Mouse (Mus musculus): ENCODE results near the gene E2f1.

Gene E2f1

DNA sequence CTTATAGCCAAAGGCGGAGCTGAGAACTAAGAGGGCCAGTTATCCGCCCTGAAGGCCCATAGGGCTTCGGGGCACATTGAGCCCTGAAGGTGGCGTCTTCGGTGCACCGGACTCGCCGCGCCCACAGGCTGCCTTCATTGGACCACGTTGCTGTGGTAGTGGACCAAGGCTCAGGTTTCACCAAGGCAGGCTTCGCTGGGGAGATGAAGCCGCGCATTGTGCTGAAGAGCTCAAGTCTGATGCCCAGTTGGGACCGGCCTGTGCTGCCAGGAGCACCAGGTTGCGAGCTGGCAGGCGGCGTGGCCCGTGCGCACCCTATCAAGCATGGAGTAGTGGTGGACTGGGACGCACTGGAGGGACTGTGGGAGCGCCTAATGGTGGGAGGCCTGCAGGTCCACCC, 17.8 kb downstream of the E2f1 start:
- DNase-seq (ENCODE audit: low spot score) = no peak

DNA sequence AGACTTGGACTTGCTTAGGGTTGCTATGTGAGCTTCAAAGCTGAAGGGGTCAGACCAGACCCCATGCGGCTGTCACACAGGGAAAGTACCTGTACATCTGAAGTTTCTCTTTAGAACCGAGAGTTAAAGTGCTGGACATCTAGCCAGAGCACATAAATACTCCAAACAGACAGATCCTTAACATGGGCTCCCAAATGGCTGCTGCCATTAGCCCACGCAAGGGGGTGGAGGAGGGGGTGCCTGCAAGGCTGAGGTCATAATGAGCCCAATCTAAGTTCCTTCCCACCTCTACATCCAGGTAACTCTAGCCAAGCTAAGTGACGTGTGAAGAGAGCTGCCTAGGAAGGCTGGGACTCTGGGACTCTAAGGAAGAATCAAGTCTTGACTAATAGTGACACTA, 18.2 kb downstream of the E2f1 start, which contains the start of gene Actl10:
TSS of gene Actl10 (plus strand) at position 301 of the 400 bp plus-strand sequence.
- no peak for DNase-seq (ENCODE audit: low spot score)

DNA sequence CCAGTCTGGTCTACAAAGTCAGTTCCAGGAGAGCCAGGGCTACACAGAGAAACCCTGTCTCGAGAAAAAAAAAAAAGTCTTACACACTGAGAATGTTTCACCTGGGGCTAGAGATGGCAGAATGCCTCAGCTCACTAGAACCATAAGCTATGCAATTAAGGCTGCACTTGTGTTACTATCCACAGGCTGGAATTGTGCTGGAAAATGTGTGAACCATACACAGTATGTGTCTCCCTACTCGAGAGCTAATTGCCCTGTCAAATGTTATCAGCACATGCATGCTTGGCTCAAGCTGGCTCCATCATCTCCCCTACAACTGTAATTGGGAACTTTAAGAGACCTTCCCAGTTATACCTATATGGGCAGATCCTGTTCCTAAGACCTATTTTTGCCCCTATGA, 18.8 kb downstream of the E2f1 start:
- DNase-seq (ENCODE audit: low spot score) = no peak

DNA sequence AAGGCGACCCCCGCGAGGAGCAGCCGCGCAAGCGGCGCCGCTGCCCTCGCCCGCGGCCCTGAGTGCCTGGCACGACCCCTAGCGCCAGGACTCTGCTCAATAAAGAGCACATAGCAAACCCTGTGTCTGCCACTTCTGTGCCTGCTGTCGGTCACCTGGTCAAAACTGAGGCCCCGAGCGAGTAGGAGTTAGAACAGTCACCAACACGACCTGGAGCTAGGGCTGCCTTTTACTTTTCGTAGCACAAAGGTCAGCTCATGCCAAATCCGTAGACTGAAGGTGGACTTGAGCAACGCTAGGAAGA, 19.9 kb downstream of the E2f1 start:
- DNase-seq (ENCODE audit: low spot score) = no peak

DNA sequence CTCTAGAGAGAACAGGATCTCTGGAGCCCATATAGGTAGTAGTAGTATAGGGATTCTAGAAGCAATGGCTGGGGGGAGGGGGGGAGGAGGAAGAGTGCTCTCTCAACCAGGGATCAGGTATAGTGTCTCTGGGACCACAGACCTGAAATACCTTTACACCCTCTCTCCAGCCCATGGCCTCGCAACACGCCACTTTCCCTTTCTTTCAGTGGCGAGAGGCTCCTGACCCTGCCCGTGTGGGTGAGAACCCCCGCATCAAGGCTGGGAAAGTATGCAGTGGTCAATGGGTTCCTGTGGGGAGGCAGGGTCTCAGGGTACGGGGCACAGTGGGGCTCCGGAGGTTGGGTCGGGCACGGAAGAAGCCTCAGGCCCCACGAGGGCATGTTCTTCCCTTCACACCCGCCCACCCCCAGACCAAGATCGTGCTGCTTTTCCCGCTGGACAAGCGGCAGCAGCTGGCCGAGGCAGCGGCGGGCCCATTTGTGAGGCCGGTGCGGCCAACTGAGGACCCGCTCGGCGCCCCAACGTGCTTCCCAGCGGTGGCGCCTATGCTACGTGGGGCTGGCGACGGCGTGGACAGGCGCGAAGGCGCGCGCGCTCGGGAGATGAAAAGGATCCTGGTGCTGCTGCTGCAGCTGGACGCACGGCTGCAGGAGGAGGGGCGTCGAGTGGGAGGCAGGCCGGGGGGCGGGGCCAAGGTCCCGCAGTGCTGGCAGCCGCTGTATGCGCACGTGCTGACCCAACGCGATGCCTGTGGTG, 20.4 kb downstream of the E2f1 start:
- DNase-seq (ENCODE audit: low spot score) = peak; percentile 86

DNA sequence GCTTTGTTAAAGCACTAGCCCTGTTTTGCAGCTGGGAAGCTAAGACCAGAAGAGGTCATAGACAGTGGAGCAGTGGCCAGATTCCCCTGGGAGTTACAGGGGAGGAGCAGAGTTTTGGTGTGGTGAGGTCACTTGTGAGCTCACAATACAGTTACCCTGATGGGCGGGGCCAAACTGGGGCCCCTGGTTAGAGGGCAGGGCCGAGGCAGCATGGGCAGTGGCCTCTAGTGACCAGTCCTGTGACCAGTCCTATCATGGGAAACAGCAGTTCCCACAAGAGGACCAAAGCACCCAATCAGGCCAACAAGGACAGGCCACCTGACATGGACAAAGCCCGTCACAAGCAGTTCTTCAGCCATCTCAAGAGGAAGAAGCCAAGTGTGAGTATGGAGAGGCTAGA, 21.0 kb downstream of the E2f1 start:
- DNase-seq (ENCODE audit: low spot score) = peak; percentile 77

DNA sequence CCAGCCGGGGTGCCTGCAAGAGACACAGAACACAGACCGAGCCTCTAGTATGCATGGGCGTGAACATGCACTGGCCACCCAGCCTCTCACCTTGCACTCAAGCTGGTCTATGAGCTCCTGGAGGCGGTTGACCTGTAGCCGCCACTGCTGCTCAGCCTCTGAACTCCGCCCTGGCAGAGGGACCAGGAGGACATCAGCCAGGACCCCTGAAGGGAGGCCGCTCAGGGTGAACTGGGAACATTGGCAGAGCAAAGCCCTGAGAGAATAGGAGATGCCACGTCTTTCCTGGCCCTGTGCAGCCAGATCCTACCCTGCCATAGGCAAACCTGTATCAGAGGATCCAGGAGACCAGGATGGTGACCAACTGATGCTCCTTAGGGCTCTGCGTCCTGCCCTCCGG, 23.0 kb downstream of the E2f1 start, which contains the start of gene 1700003F12Rik:
TSS of gene 1700003F12Rik (plus strand) at position 375 of the 400 bp plus-strand sequence.
- no peak for DNase-seq (ENCODE audit: low spot score)

DNA sequence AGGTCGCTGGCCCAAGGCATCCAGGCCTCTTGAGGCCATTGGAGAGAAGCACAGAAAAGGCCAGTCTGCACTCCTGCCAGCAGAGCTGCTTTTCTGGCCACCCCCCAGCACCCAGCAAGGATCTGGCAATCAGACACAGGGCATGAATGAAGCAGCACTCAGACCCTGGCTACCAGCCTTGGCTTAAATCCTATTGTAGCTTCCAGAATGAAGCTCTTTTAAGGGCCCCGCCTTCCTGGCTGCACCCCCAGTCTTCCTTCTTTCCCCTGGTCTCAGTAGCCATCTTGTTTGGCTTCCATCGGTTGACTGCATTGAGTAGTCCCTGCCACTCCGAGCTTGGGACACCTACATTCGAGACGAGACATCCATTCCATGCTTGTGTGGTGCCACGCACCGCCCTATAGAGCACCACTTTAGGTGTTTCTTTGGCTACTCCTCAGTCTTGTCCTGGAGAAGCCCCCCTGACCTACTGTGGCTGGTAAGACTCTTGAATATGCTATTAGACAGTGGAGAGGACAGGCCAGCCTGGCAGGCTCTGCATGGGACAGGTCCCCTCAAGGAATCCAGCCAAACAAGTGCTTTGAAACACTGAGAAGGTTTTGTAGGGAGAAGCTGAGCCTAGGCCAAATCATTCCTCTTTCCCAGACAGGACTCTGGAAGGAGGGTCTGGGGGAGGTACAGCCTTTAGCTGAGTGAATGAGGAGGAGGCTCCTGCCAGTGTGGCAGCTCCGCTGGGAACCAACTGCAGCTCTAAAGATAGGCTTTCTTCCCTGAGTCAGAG, 25.9 kb downstream of the E2f1 start:
- peak; percentile 82 for DNase-seq (ENCODE audit: low spot score)

DNA sequence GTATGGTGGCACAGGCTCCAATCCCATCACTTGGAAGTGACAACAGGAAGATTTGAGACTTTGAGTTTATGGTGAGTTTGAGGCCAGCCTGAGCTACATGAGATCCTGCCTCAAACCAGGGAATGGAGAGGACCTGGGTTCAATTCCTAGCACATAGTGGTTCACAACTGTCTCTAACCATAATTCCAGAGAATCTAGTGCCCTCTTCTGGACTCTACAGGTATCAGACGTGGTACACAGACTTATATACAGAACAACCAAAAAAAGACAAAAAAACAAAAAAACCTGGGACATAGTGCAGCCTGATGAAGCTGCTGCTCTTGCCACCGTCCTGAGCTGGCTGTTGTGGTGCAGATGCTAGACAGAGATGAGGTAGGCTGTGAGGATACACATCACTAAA, 28.1 kb downstream of the E2f1 start:
- no peak for DNase-seq (ENCODE audit: low spot score)

DNA sequence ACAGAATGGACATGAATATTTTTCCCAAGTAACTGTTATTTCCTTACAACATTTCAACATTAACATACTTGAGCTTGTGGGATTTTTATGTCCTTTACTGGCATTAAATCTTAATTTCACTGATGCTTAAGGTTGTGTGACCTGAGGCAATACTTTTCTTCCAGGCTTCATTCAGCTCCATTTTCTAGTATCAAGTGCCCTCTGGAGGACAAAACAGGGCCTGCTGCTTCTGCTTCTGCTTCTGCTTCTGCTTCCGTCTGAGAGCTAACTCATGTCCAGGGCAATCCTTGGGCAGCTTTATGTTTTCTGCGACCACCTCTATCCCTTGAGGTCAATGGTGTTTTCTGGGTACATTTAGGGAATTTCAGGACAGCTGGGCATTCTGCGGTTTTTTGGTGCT, 30.0 kb downstream of the E2f1 start:
- DNase-seq (ENCODE audit: low spot score) = no peak

DNA sequence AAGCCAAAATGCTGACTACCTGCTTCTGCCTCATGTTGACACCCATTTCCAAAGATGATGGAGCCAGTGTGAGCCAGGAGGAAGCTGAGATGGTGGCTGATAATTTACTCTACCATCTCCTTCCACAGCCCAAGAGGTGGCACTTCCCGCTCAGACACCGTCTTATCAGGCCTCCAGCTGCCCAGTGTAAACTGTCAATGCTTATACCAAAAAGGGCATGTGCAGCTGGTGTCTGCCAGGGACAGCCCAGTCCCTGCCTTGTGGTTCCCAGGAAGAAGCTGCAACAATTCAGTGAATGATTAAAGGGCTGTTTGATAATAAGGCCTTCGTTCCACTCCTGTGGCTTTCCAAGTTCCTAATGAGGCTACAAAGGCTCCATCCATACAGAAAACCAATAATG, 31.0 kb downstream of the E2f1 start:
- DNase-seq (ENCODE audit: low spot score) = no peak

DNA sequence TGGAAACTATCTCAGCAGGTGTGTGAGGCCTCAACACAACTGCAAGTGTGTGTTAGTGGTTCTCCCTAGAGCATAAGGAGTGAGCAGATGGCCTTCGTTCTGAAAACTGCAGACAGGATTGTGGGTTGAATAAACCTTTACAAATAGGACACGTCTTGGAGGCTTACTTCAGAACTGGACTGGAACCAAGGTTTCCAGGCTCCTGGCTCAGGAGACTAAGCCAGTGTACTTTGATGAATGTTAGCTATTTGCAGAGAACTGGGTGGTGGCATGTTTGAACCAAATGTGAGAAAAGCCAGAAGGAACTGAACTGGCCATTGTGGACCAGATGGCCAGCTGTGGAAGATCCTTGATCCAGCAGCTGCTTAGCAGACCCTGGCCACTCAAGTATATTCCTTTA, 31.4 kb downstream of the E2f1 start:
- no peak for DNase-seq (ENCODE audit: low spot score)

DNA sequence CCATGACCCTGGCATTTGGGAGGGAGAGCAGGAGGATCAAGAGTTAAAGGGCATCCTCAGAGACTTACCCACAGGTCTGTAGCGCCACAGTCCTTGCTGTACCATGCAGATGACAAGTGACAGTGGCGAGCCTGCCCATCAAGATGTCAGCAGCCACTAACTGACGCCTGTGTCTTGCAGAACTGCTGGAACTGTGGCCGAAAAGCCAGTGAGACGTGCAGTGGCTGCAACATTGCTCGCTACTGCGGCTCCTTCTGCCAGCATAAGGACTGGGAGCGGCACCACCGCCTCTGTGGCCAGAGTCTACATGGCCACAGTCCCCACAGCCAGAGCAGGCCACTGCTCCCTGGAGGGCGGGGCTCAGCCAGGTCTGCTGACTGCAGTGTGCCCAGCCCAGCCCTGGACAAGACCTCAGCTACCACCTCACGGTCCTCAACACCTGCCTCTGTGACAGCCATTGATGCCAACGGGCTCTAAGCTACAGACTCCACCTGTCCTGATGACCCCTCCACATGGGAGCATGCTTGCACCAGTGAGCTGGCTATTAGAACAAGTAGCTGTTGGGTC, 34.9 kb downstream of the E2f1 start:
- no peak for DNase-seq (ENCODE audit: low spot score)

DNA sequence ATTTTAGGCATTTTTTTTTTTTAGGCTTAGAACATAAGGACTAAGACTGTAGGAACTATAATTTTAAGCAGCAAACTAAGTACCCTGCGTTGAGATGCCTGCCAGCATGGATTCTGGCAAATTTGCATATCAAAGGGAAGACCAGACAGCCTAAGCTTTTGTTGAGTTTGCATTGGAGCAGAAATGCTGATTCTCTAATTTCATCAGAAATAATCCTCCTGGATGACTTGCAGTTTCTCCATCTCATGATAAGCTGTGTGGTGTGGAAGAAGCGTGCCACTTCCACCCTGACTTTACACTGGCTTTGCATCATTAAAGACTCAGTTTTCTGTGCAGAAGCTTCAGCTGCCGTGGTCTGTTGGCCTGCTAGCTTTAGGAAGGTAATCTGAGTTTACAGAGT, 36.8 kb downstream of the E2f1 start:
- DNase-seq (ENCODE audit: low spot score) = no peak

DNA sequence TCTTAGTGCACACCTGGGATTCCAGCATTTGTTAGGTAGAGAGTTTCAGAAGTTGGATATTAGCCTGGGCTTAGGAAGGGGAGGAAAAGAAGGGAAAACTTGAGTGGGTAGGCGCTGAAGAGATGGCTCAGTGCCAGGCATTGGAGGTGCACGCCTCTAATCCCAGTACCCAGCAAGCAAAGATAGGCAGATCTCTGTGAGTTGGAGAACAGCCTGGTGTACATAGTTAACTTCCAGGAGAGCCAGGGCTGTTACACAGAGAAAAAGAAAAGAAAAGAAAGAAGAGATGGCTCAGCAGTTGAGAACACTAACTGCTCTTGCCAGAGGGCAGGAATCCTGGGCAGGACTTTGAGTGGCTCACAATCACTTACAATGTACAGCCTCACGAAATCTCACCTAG, 43.2 kb downstream of the E2f1 start:
- no peak for DNase-seq (ENCODE audit: low spot score)

DNA sequence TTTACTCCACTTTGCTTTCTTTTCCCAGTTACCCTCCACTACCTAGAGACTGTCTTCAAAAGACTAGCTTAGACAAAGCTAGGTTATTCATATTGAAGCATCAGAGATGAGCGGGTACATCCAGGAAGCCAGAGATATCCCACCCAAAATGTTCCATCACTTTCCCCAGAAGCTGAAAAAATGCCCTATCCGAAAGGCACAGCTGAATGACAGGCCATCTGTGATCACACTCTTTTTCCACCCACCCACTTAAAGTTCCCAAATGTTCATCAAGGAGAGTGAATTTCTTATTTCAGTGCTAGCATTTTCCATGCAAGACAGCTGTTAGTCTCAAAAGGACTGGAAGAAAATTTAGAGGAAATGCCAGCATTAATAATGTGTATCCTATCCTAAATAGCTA, 44.4 kb downstream of the E2f1 start:
- DNase-seq (ENCODE audit: low spot score) = no peak

DNA sequence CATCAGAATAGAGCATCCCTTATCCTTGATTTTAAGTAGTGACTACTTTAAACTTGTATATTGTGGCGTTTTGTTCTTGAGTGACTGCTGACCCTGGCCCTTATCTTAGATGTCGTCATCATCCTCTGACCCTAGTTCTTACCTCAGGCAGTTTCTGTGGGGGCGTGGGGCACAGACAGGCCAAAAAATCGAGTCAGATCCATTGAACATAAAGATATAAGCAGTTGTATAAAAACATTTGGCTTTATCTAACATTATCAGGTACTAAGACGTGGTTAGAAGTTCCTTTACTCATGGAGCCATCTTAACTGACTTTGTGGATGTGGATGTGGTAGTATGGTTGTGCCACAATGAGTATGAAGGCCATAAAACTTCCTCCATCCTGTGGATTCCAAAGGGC, 47.4 kb downstream of the E2f1 start:
- no peak for DNase-seq (ENCODE audit: low spot score)

DNA sequence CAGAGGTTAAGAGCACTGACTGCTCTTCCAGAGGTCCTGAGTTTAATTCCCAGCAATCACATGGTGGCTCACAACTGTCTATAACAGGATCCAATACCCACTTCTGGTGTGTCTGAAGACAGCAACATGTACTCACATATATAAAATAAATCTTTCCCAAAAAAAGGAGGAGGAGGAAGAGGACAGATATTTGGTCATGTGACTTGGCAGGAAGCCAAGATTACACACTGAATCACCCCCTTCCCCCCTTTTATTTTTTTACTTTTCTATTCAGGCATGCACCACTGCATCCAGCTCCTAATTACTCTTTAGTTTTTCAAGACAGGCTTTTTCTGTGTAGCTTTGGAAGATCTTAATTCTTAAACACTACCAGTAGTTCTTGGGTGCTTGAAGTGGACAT, 48.2 kb downstream of the E2f1 start:
- no peak for DNase-seq (ENCODE audit: low spot score)

DNA sequence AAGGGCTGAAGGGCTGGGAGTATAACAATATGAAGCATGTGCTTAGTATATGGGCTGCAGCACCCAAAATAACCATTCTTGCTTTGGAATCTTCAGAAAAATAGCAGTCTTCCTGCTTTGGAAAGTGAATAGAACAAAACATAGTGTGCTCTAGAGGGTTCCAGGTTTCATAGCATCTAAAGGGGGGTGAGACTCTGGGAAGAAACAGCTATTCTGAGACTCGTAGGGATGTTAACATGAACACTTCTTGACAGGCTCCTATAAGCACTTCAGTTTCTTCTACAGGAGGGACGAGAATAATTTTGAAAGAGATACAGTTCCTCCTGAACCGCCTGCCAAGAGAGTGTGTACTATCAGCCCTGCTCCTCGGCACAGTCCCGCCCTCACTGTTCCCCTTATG, 52.3 kb downstream of the E2f1 start:
- DNase-seq (ENCODE audit: low spot score) = no peak

DNA sequence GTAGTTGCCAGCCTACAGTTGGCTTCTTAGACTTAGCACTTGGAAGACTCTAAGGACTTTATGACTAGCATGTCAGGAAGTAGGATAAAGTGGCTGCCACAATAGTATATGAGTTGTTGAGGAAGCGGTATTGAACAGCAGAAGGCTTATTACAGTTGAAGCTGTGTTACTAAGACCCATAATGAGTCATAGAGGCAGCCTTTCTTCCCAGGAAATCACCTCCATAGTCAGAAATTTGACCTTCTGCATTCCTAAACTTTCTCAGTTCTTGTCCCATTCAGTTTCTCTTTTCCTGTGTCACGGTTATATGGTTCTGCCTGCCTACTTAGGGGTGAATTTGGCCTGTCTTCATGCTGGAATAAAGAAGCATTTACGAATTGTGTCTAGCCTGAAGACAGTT, 52.7 kb downstream of the E2f1 start:
- no peak for DNase-seq (ENCODE audit: low spot score)

DNA sequence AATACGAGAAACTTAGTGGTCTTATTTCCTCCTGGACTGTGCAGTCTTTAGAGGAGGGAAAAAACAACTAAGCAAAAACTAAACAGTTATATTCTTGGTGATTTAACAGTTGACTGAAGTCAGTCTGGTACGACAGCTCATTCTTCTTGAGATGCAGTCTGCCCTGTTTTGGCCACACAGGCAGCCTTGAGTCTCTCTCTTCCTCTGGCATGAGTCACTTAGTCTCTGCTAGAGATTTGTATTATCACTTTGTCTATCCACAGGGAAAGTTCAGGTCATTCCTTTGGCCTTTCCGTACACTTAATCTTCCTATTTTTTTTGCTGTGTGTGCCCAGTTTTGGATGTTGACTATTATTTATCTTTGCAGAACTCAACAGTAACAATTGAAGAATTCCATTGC, 59.6 kb downstream of the E2f1 start:
- DNase-seq (ENCODE audit: low spot score) = no peak
